Mouse (Mus musculus) hindbrain, embryonic 13.5 days (tissue): ENCODE results near the gene Olfr873. TPM values are rescaled to one million over a fixed set of nuclear protein-coding genes. Genes with fewer than 3 reads are reported as not detected.
"Not testable (repeated sequence)": the region's sequence is repeated elsewhere in the genome, so short reads cannot be mapped to it uniquely, and the experiment has no call there.

ENCODE experiments used
- ATAC-seq: fragments of 200-750 bp; cut with Nextera tagmentation; 2 replicates; pipeline ENCODE4 v1.8.0; 2017; ENCODE audit warnings: moderate TSS enrichment; ENCODE audit not compliant: low FRiP score
- H3K27ac ChIP-seq: fragments of 300-500 bp; sonication (generic); 2 replicates; pipeline ENCODE4 v1.5.1; 2015; ENCODE audit warnings: inconsistent platforms, mild to moderate bottlenecking, moderate library complexity
- H3K27me3 ChIP-seq: fragments of 300-500 bp; sonication (generic); 2 replicates; pipeline ENCODE4 v1.6.1; 2015; ENCODE audit warnings: mild to moderate bottlenecking, inconsistent platforms
- H3K36me3 ChIP-seq: fragments of 300-500 bp; sonication (generic); 2 replicates; pipeline ENCODE4 v1.6.1; 2015; ENCODE audit warnings: mild to moderate bottlenecking, inconsistent platforms
- H3K4me1 ChIP-seq: fragments of 300-500 bp; sonication (generic); replicated peaks from 2 replicates; pipeline ENCODE4 v1.6.1; 2015; ENCODE audit warnings: inconsistent platforms
- H3K4me2 ChIP-seq: fragments of 300-500 bp; sonication (generic); 2 replicates; pipeline ENCODE4 v1.6.1; 2015; ENCODE audit warnings: inconsistent platforms, mild to moderate bottlenecking, moderate library complexity
- H3K4me3 ChIP-seq: fragments of 300-500 bp; sonication (generic); 2 replicates; pipeline ENCODE4 v1.5.1; 2015; ENCODE audit warnings: mild to moderate bottlenecking, inconsistent platforms
- H3K9ac ChIP-seq: fragments of 300-500 bp; sonication (generic); 2 replicates; pipeline ENCODE4 v1.6.1; 2015; ENCODE audit warnings: mild to moderate bottlenecking, inconsistent platforms
- H3K9me3 ChIP-seq: fragments of 300-500 bp; sonication (generic); 2 replicates; pipeline ENCODE4 v1.6.1; 2016; ENCODE audit warnings: inconsistent platforms
- WGBS: fragments of 180-500 bp; shearing (Covaris S2); methylation state at CpG from one replicate; pipeline ENCODE4 v1.1.7; 2015; 5-methylcytosine and 5-hydroxymethylcytosine counted together
- polyA plus RNA-seq: library from polyadenylated mRNA; unstranded; fragments of >200 nt; fragmentation: Nextera tagmentation; extraction: Ambion mirVana; gene quantifications from 2 replicates; pipeline ENCODE4 v1.2.1, GENCODE M21; 2015

Gene Olfr873
- 0.17 TPM in 1 of 2 replicates, not detected in the other for polyA plus RNA-seq

DNA sequence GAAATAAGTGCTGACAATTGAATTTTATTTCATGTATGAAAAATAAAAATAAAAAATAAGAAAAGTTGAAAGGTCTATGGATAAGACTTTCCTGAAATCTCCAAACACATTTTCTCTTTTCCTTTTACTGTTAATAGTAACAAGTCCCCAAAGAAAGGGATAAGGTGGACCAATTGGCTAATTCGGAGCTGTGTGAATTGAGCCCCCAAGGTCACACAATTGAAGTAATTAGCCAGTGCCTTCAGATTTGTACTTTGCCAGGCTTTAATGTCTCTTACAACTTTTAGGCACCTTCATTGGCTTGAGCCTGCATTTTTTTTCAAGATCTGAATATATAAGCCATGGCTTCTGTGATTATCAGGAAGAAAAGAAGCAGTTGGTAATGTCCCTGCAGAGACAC is at the start of gene Olfr873:
Olfr873 (plus strand) TSS at position 301 of the 400 bp plus-strand sequence.
- no peaks in the 10 kb centered on the region for H3K9me3 ChIP-seq
- no peak within 1 kb of the TSS for H3K4me2 ChIP-seq
- no peaks in the 10 kb centered on the region for H3K36me3 ChIP-seq
- 85% methylated on average over 1 of the region's 1 CpGs for WGBS
- H3K9ac ChIP-seq, result no peak within 1 kb of the TSS
- H3K4me1 ChIP-seq, result no peaks in the 10 kb centered on the region
- no peaks in the 10 kb centered on the region for H3K27me3 ChIP-seq
- no peak for ATAC-seq
- H3K27ac ChIP-seq, result no peak within 1 kb of the TSS
- H3K4me3 ChIP-seq, result no peak within 1 kb of the TSS

DNA sequence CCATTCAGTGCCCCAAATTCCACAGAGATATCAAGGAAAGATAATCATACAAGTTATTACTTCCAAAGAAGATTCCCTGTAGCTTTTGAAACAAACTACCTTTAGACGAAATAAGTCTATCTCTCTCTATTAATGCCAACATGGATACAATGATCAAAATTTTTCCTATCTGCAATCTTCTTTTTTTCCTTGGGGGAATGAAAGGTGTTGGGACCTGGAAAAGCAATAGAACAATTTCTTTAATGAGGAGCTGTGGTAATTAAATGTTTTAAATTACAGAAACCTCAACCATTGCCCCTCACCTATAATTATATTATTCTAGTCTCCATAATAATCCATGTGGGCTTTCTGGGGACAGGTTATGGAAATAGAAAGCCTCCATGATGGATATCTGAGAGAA is 16.3 kb upstream of the Olfr873 start, which contains the start of gene Olfr39:
Olfr39 (plus strand) TSS at position 301 of the 400 bp plus-strand sequence.
- no peak for ATAC-seq
- no peak within 1 kb of the TSS for H3K9ac ChIP-seq
- H3K4me2 ChIP-seq, result no peak within 1 kb of the TSS
- no peaks in the 10 kb centered on the region for H3K4me1 ChIP-seq
- no peaks in the 10 kb centered on the region for H3K9me3 ChIP-seq
- H3K36me3 ChIP-seq, result no peaks in the 10 kb centered on the region
- no peak within 1 kb of the TSS for H3K4me3 ChIP-seq
- H3K27ac ChIP-seq, result no peak within 1 kb of the TSS
- H3K27me3 ChIP-seq, result no peaks in the 10 kb centered on the region
- WGBS, result 90% methylated on average over 1 of the region's 1 CpGs

DNA sequence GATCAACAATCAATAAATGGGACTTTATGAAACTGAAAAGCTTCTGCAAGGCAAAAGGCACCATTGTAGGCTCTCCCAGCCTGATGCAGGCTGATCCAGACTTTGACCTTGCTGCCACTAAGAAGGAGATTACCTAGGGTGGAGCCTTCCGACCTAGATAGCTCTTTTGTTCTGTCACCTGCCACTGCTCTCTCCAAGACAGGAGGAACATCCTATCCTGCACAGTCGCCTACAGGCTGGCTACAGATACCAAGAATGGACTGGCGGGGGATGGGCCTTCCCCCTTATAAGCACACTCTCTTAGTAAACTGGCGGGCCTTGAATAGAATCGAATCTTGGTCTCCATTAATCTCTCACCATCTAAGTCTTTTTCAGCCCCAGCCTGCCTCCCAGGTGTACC is 2.8 kb upstream of the Olfr873 start:
- H3K9me3 ChIP-seq, H3K36me3 ChIP-seq, H3K4me1 ChIP-seq, H3K27me3 ChIP-seq, ATAC-seq, H3K9ac ChIP-seq, H3K27ac ChIP-seq, H3K4me3 ChIP-seq, H3K4me2 ChIP-seq: not testable (repeated sequence)
- 92% methylated on average over 5 of the region's 5 CpGs for WGBS

DNA sequence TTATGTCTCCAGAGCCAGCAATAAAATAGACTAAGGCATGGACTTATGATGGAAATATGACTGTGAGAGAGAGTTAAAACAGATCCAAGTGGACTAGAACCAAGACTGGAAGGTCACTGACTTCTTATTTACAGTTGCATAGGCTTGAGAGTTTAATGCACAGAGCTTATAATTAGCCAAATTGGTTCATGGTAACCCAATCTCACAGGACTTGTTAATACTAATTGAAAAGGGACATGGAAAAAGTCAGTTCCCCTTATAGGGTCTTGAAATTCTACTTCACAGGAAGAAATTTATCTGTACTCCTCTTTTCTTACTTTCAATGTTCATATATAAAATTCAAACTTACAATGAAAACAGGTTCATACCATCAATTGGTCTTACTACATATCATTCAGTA is 37.7 kb downstream of the Olfr873 start, which contains the start of gene Olfr18:
Olfr18 (minus strand) TSS at position 101 of the 400 bp plus-strand sequence.
- H3K4me2 ChIP-seq, result no peak within 1 kb of the TSS
- H3K27me3 ChIP-seq, result no peaks in the 10 kb centered on the region
- no peaks in the 10 kb centered on the region for H3K9me3 ChIP-seq
- no peaks in the 10 kb centered on the region for H3K36me3 ChIP-seq
- no peaks in the 10 kb centered on the region for H3K4me1 ChIP-seq
- no peak within 1 kb of the TSS for H3K9ac ChIP-seq
- H3K27ac ChIP-seq, result no peak within 1 kb of the TSS
- no peak within 1 kb of the TSS for H3K4me3 ChIP-seq
- ATAC-seq, result no peak

DNA sequence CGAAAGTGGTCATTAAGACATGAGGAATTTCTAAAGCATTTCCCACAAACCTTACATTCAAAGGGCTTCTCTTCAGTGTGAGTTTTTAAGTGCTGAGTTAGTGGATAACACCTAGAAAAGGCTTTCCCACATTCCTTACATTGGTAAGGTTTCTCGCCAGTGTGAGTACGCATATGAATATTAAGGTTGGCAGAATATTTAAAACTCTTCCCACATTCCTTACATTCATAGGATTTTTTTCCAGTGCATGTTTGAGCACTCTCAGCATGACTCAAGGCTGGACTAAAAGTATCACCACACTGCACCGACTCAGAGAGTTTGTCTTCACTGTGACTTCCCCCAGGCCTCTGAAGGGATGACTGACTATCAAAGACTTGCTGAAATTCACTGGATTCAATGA is 50.2 kb downstream of the Olfr873 start:
- Histone ChIP-seq H3K4me3 (no peak overlapping the region), H3K9ac (no peak overlapping the region), H3K9me3 (peaks cover 7% of the 10 kb centered on the region; the same call in 1 of the 2 replicates), H3K27me3 (no peaks in the 10 kb centered on the region), H3K27ac (no peak overlapping the region), H3K4me1 (no peaks in the 10 kb centered on the region), H3K36me3 (peaks cover 56% of the 10 kb centered on the region), H3K4me2 (no peak overlapping the region)
- ATAC-seq, result no peak
- WGBS, result 90% methylated on average over 4 of the region's 4 CpGs

Other genes with a start within 250 kb of the Olfr873 start
- gene Olfr867, start 241.0 kb upstream of the Olfr873 start, polyA plus RNA-seq, result not detected in 2 replicates
- not detected in 2 replicates for gene Olfr868, start 199.9 kb upstream of the Olfr873 start, polyA plus RNA-seq
- not detected in 2 replicates for gene Olfr869, start 169.5 kb upstream of the Olfr873 start, polyA plus RNA-seq
- not detected in 2 replicates for gene Olfr870, start 124.5 kb upstream of the Olfr873 start, polyA plus RNA-seq
- gene Olfr871, start 86.3 kb upstream of the Olfr873 start, polyA plus RNA-seq, result not detected in 2 replicates
- gene Olfr872, start 61.4 kb upstream of the Olfr873 start, polyA plus RNA-seq, result not detected in 2 replicates
- not detected in 2 replicates for gene Olfr39, start 16.2 kb upstream of the Olfr873 start, polyA plus RNA-seq
- not detected in 2 replicates for gene Olfr18, start 37.6 kb downstream of the Olfr873 start, polyA plus RNA-seq
- gene Zfp560, start 86.6 kb downstream of the Olfr873 start, polyA plus RNA-seq, result 39.7 and 40.3 TPM in 2 replicates
- gene Zfp26, start 161.6 kb downstream of the Olfr873 start, polyA plus RNA-seq, result 16.4 and 17.9 TPM in 2 replicates
- gene Zfp426, start 194.2 kb downstream of the Olfr873 start, polyA plus RNA-seq, result 29.9 and 32.3 TPM in 2 replicates
- gene Zfp266, start 222.9 kb downstream of the Olfr873 start, polyA plus RNA-seq, result 124 and 131 TPM in 2 replicates